In genomic region chr1:169157496-169157895, GRCm38 (mm10) we compare ENCODE assay signal across 15 mouse cellular contexts.
DNase-seq lines count a peak whose midpoint lies in the region.
"Had no signal": no experiment of that assay in that cellular context is flagged by ENCODE, and none has a peak within 500 bp of the region (broad histone marks: within the 10 kb centered on the region; RNA-seq: fewer than 3 reads in every experiment).

No protein-coding gene starts in this region.

- intact Hi-C loops in left cerebral cortex, postnatal 4 days (cut with DNase I) = no loop called here
- intact Hi-C loops in left cerebral cortex, postnatal 25 days (cut with DNase I) = loop anchor here (10.0 kb wide), 3 partner anchors 187 to 353 kb away; no protein-coding TSS in a partner anchor

- peak; percentile 63 to 69 for DNase-seq in cerebellum, postnatal 10 days
- no peak for DNase-seq in cerebellum, adult 18-20 months
- DNase-seq in cerebellum, postnatal 14 days = peak; percentile 36 to 38
- no peak for DNase-seq in cerebellum, postnatal 25 days
- peak; percentile 5 for DNase-seq in left cerebral cortex, postnatal 4 days
- DNase-seq in left cerebral cortex, postnatal 25 days (ENCODE audit: low spot score in 2 of 2) = no peak
- DNase-seq: adrenal gland, adult 2 months; adrenal gland, adult 8-10 months; adrenal gland, postnatal 10 days; adrenal gland, postnatal 14 days; adrenal gland, postnatal 25 days; B cell, adult 2 months; cerebellum, adult 11 months; cerebellum, adult 11-12 months; cerebellum, adult 2 months had no signal

Comparison
In these comparisons a context has a peak if more than half of its experiments do, and no peak if none do; other contexts are left out.
1. DNase-seq: peak in cerebellum, postnatal 10 days (2 of 2), cerebellum, postnatal 14 days (2 of 2) and left cerebral cortex, postnatal 4 days (single experiment); none in cerebellum, adult 18-20 months (0 of 2), cerebellum, postnatal 25 days (0 of 2) and left cerebral cortex, postnatal 25 days (0 of 2).